Mouse (Mus musculus) stomach, postnatal 0 days (tissue): ENCODE results near the gene Cwc15. TPM values are rescaled to one million over a fixed set of nuclear protein-coding genes. Genes with fewer than 3 reads are reported as not detected.
A peak's percentile ranks its signal among the peaks of the same experiment; 100 is the strongest.
"Not testable (repeated sequence)": the region's sequence is repeated elsewhere in the genome, so short reads cannot be mapped to it uniquely, and the experiment has no call there.

Experiments used
- ATAC-seq: fragments of 200-750 bp; cut with Nextera tagmentation; 2 replicates; pipeline ENCODE4 v1.8.0; 2017; ENCODE audit not compliant: low FRiP score, low TSS enrichment
- DNase-seq: peaks from one replicate; pipeline ENCODE4 v3.0.0-alpha.2; 2016; ENCODE audit warnings: low spot score
- H3K27ac ChIP-seq: fragments of 300-500 bp; sonication (generic); replicated peaks from 2 replicates; pipeline ENCODE4 v1.5.1; 2014; ENCODE audit warnings: mild to moderate bottlenecking, control low read depth
- H3K27me3 ChIP-seq: fragments of 300-500 bp; sonication (generic); 2 replicates; pipeline ENCODE4 v1.6.1; 2014; ENCODE audit warnings: low read length; ENCODE audit not compliant: control insufficient read depth, insufficient read depth
- H3K36me3 ChIP-seq: fragments of 300-500 bp; sonication (generic); 2 replicates; pipeline ENCODE4 v1.6.1; 2014; ENCODE audit warnings: low read length, mixed read lengths; ENCODE audit not compliant: control insufficient read depth, insufficient read depth
- H3K4me1 ChIP-seq: fragments of 300-500 bp; sonication (generic); replicated peaks from 2 replicates; pipeline ENCODE4 v1.6.1; 2014; ENCODE audit warnings: antibody characterized with exemption; ENCODE audit not compliant: control insufficient read depth, insufficient read depth
- H3K4me2 ChIP-seq: fragments of 300-500 bp; sonication (generic); replicated peaks from 2 replicates; pipeline ENCODE4 v1.6.1; 2014; ENCODE audit warnings: low read depth, mild to moderate bottlenecking, control low read depth, moderate library complexity
- H3K4me3 ChIP-seq: fragments of 300-500 bp; sonication (generic); 2 replicates; pipeline ENCODE4 v1.5.1; 2014; ENCODE audit warnings: low read depth, low read length, control low read depth
- H3K9ac ChIP-seq: fragments of 300-500 bp; sonication (generic); 2 replicates; pipeline ENCODE4 v1.6.1; 2014; ENCODE audit warnings: mild to moderate bottlenecking, low read length, control low read depth, mixed read lengths
- H3K9me3 ChIP-seq: fragments of 300-500 bp; sonication (generic); 2 replicates; pipeline ENCODE4 v1.6.1; 2016; ENCODE audit warnings: low read length; ENCODE audit not compliant: control insufficient read depth
- CTCF ChIP-seq: IDR thresholded peaks from 2 replicates; pipeline ENCODE4 v1.5.1; 2016; ENCODE audit warnings: antibody characterized with exemption, low read depth, mild to moderate bottlenecking, moderate library complexity
- EP300 ChIP-seq: optimal IDR thresholded peaks from 2 replicates; pipeline ENCODE3; 2016; ENCODE audit warnings: antibody characterized with exemption
- WGBS: fragments of 180-500 bp; shearing (Covaris S2); extraction: QIAGEN DNeasy Blood & Tissue Kit; methylation state at CpG from one replicate; pipeline ENCODE4 v1.1.7; 2014; 5-methylcytosine and 5-hydroxymethylcytosine counted together
- polyA plus RNA-seq: library from polyadenylated mRNA; unstranded; fragments of >200 nt; fragmentation: Nextera tagmentation; extraction: Ambion mirVana; gene quantifications from 2 replicates; pipeline ENCODE4 v1.2.1, GENCODE M21; 2015

The Cwc15 gene
- 115 and 120 TPM in 2 replicates for polyA plus RNA-seq

DNA sequence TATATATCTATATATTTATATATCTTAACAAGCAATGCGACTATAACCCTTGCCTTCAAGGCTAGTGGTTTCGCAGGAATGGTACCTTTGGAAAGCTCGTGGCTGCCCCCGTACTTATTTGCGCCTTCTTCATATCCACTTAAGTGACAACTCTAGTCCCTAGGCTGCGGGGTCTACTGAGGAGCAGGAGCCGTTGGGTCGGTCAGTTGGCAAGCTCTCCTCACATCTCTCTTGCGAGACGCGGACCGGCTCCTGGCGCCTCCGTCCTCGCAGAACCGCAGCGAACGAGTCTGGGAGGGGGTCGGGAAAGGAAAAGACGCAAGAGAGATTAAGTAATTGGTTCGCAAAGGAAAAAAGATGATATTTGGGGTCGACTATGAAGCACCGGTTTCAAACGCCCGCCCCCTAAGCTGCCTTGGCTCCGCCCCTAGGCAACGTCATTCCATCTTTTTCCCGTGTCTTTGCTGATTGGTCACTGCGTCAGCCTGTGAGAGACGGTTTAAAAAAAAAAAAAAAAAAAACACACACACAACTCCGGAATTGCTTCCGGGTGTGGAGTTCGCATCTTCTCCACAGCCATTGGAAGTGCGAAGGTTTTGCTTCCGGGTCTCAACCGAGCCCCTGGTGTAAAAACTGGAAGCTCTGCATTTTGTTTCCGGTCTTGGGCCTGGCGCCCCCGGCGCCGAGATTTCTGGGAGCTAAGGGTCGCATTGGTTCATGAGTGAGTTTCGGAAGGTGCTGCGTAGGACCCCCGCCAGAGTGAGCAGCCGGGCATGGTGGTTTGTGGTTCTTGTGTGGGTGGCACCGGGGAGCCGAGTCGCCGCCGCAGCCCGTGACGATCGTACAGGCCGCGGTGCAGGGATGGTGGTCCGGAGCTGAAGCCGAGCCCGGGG, at the start of gene Cwc15, which contains the start of gene Kdm4d:
Gene Cwc15, plus strand, starts transcription at position 595 of the 893 bp plus-strand sequence.
Gene Kdm4d, minus strand, starts transcription at position 460 of the 893 bp plus-strand sequence.
- H3K4me2 ChIP-seq: peak within 1 kb of the TSS; percentile 85
- H3K9me3 ChIP-seq: no peaks in the 10 kb centered on the region
- H3K4me1 ChIP-seq: no peaks in the 10 kb centered on the region
- ATAC-seq (peak; percentile 98), DNase-seq (peak; percentile 91)
- peaks cover 10% of the 10 kb centered on the region for H3K36me3 ChIP-seq
- no peaks in the 10 kb centered on the region for H3K27me3 ChIP-seq
- TF ChIP-seq CTCF: no peak
- TF ChIP-seq EP300: peak; percentile 82
- peak within 1 kb of the TSS; percentile 62 for H3K4me3 ChIP-seq
- peak within 1 kb of the TSS; percentile 61 for H3K27ac ChIP-seq
- H3K9ac ChIP-seq: peak within 1 kb of the TSS; percentile 69
- WGBS: under 1% methylated on average over 59 of the region's 59 CpGs

DNA sequence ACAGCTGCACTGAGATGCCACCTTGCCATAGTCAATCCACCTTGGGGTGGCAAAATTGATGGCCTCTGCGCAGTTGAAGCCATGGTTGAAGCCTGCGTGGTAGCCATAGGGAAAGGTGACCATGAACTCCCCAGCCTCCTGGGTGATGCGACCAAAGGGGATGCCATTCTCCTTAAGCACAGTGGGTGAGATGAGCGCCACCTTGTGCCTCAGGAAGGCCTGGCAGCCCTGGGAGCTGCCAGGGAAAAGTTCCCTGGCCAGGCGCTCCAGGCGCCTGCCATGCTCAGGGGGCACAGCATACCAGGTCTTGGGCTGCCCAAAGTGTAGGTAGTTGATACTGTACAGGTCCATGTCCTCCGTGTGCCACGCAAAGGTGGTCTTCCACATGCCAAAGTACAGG, 49.3 kb upstream of the Cwc15 start:
- not testable (repeated sequence) for H3K4me1 ChIP-seq, DNase-seq, H3K27me3 ChIP-seq, H3K9ac ChIP-seq, ATAC-seq, H3K36me3 ChIP-seq, H3K9me3 ChIP-seq, H3K27ac ChIP-seq, H3K4me3 ChIP-seq, H3K4me2 ChIP-seq
- TF ChIP-seq CTCF: peak; percentile 48; the same call in 1 of the 2 replicates
- 64% methylated on average over 7 of the region's 8 CpGs for WGBS

DNA sequence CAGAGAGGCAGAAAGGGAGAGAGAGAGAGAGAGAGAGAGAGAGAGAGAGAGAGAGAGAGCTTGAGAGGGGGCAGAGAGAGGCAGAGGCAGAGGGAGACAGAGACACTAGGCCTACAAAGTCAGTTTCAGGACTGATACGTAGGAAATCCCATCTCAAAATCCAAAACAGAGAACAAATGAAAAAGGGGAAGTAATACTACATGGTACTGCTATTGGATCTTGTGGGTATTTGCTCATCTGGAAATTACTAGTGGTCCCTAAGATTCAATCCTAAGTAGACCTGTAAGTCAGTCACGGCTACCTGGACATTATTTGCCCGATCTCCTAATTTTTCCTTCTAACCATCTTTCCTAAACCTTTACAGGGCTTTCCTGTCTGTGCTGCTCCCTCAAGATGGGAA, 44.1 kb upstream of the Cwc15 start:
- TF ChIP-seq EP300: no peak
- no peak for TF ChIP-seq CTCF
- DNase-seq: no peak
- Histone ChIP-seq H3K9ac (no peak overlapping the region), H3K4me1 (no peaks in the 10 kb centered on the region), H3K27ac (no peak overlapping the region), H3K27me3 (no peaks in the 10 kb centered on the region), H3K4me3 (no peak overlapping the region), H3K4me2 (no peak overlapping the region), H3K36me3 (no peaks in the 10 kb centered on the region), H3K9me3 (no peaks in the 10 kb centered on the region)
- ATAC-seq: no peak
- WGBS: 87% methylated on average over 3 of the region's 3 CpGs

DNA sequence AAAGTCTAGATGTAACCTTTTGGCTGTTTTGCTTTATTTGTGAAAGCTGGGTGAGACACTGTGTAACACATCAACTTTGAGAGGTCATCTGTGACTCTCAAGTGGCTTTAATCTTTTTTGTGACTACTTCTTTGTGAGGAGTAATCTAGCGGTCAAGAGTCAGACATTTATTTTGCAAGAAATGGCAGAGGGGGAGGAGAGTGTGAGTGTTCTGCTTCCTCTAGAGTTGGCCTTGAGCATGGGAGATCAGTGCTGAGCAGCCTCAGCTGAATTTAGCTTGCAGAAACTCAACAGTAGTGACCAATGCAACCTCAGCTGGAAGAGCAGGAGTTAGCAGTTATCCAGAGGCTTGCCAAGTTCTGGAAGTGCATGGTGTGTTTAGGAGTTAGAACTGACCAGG, 37.9 kb upstream of the Cwc15 start:
- not testable (repeated sequence) for H3K4me3 ChIP-seq, ATAC-seq, H3K27ac ChIP-seq, H3K9ac ChIP-seq, H3K36me3 ChIP-seq, H3K4me1 ChIP-seq, H3K27me3 ChIP-seq, DNase-seq, H3K9me3 ChIP-seq, H3K4me2 ChIP-seq
- 93% methylated on average over 1 of the region's 1 CpGs for WGBS

DNA sequence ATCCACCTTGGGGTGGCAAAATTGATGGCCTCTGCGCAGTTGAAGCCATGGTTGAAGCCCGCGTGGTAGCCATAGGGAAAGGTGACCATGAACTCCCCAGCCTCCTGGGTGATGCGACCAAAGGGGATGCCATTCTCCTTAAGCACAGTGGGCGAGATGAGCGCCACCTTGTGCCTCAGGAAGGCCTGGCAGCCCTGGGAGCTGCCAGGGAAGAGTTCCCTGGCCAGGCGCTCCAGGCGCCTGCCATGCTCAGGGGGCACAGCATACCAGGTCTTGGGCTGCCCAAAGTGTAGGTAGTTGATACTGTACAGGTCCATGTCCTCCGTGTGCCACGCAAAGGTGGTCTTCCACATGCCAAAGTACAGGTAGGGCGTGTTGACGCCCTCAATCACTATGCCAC, 36.7 kb upstream of the Cwc15 start:
- 79% methylated on average over 12 of the region's 12 CpGs for WGBS
- H3K4me2 ChIP-seq, H3K36me3 ChIP-seq, H3K9ac ChIP-seq, H3K4me1 ChIP-seq, DNase-seq, H3K4me3 ChIP-seq, H3K9me3 ChIP-seq, ATAC-seq, H3K27ac ChIP-seq, H3K27me3 ChIP-seq: not testable (repeated sequence)
- TF ChIP-seq CTCF: peak; percentile 22; the same call in 1 of the 2 replicates
